Mouse (Mus musculus) retina, postnatal 7 days (tissue): ENCODE measurements around the gene Xrcc4.

Experiments
- DNase-seq: peaks from one replicate; pipeline ENCODE4 v3.0.0-alpha.2; 2012; ENCODE audit warnings: low read depth, low spot score

Xrcc4 gene

DNA sequence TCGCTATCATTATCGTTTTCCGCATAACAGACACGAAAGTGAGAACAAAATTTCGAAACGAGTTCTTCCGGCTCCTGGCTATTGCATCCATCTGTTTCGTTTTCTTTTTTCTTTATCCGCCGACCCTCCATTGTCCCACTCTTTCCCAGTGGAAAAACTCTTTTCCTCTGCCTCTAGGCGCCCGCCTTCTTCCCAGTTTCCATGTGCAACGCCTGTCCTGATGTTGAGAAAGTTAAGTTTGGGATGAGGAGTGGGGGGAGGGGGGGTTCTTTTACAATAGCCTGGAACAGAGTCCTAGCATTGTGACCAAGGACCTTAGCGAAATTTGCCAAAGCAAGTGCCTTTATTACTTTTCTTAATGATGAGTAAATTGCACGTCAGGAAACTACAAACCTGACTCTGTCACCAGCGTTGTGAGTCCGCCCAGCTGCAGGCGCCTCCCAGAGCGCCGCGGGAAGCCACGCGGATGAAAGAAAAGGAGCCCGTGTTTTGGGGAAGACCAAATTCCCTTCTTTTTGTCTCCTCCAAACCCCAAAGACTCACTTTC lies 349.6 kb downstream of the Xrcc4 start:
- DNase-seq = no peak

DNA sequence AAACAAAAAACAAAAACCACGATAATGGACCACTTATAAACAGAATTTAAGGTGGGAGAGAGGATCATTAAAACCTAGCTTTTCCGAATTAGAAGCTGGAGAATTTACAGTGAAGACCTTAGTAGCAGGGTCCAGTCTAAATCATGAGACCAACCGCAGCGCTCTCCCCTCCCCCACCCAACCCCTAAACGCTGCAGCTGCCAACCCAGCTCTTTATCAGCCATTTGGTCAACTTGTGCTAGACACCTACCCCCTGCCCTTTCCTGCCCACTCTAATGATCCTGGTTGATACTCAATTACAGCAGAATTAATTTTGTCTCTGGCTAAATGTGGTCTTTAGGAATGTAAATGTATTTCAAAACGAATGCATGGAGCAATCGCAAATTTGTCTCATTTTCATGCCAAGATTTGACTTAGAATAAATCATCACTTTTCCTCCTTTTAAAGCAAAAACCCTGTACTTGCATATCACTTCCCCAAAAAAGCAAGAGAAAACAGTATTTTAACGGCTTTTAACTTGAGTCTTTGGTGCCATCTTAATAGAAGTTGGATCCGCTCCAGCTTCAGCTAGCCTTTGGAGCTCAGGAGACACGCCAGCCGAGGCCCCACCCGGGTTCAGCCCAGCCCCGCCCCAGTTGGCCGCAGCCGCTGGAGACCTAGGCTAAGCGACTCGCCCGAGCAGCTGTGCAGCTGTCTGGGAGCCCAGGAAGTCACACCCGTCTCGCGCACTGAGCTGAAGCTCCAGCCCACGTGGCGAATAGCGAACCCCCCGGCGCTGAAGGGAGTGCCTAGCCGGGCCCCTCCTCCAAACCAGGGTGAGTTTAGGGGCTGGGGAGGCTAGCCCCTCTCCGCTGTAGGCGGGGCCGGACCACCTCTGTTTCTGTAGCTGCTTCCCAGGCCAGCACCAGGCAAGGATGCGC lies 350.4 kb downstream of the Xrcc4 start:
- no peak for DNase-seq

DNA sequence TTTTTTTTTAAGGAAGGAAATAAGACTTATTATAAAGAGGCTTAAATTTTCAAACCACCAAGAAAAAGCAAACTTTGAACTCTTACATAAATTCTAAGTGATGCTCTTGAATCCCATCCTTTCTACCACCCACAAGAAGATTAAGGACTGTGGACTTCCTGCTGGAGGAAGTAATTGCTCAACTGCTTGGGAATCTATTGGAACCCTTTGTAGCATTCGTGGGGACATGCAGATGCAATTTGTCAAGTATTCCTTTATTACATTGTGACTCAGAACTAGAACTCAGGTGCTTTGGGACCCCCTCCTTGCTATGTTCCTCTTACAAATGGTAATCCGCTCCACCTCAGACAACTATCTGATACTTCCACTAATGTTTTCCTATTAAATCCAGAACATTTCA lies 351.1 kb downstream of the Xrcc4 start:
- no peak for DNase-seq

DNA sequence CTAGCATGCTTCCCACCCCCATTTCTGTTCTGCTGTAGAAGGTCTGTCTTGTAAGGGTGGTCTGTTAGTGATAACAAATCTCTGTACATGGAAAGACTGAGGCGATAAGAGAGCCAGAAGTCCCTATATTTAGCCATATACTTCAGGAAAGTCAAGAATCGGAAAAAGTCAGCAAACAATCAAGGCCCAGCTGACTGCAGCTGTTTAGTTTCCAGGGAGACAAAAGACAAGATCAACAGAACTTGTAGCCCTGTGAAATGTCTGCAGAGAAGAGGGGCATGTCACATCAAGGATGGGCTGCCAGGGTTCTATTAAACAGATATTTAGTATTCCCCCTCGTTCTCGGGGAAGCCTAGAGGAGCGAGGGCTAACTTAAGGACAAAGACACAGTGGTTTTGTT lies 354.3 kb downstream of the Xrcc4 start:
- DNase-seq = no peak

DNA sequence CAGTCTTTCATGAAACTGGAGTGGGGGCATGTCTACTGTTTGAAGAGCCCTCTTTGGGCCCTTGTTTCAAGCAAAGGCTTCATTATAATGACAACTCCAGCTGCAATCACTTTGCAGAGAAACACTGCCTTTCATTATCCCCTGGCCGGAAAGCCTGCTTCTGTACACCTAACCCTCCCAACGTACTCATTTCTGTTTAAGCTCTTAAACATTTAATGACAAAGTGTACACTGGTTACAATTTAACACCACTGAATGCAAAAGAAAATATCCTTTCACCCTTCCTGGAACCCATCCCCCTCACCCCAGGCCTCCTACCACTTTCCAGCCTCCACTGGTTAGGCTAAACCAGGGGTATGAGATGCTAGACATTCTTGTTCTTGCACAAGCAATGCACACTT lies 362.9 kb downstream of the Xrcc4 start:
- no peak for DNase-seq
